Mouse (Mus musculus): ENCODE measurements around the gene Gphn. TPM values are rescaled to one million over a fixed set of nuclear protein-coding genes. Genes with fewer than 3 reads are reported as not detected.
"Not testable (repeated sequence)": the region's sequence is repeated elsewhere in the genome, so short reads cannot be mapped to it uniquely, and the experiment has no call there.

The Gphn gene
- polyA plus RNA-seq, 1 experiment from 2014 or later = 39.5 TPM

DNA sequence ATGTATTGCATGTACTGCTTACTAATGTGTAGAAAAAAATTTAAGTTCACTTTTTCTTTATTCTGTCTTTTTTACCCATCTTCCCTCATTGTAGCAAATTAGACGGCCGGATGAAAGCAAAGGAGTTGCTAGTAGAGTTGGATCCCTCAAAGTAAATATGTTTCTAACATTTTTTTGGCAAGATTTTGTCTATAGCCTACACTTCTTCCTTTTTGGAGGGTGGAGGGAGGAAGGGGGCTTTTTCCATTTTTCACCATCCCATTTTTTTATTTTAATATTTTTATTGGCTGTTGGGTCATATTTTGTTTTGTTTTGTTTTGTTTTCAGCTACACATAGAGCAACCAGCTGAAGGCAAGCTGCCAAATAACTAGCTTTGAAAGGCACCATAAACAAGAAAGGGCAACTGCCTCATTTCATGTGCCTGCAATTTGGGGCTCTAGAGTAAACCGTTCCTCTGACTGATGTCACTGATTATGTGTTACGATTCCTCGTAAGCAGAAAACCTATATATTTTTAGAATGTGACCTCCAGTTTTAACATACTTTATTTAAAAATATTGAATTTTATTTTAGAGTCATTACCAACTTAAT is 296.7 kb downstream of the Gphn start:
- WGBS = 83% methylated on average over 5 of the region's 5 CpGs
- H3K4me1 ChIP-seq (ENCODE audit: control insufficient read depth, insufficient read depth, low read length) = no peaks in the 10 kb centered on the region
- DNase-seq (ENCODE audit: low spot score) = peak; percentile 19

DNA sequence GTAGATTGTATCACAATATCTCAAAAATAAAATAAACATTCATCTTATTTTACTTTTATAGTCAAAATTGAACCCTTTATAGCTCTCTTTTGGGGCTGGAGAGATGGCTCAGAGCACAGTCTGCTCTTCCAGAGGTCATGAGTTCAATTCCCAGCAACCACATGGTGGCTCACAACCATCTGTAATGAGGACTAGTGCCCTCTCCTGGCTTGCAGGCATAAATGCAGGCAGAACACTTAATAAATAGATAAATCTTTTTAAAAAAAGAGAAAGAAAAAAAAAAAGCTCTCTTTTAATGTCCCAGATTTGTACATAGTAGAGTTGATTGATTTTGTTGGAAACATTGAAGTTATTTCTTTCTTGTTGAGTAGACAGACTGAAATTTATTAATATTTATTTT is 311.4 kb downstream of the Gphn start:
- not testable (repeated sequence) for ATAC-seq; H3K36me3 ChIP-seq (ENCODE audit: control insufficient read depth, insufficient read depth, low read length); H3K9ac ChIP-seq (ENCODE audit: low read length); H3K4me1 ChIP-seq (ENCODE audit: control insufficient read depth, insufficient read depth, low read length); H3K9me3 ChIP-seq (replicated peaks; ENCODE audit: control insufficient read depth, low read length); H3K27ac ChIP-seq (ENCODE audit: low read depth, low read length); H3K27me3 ChIP-seq (replicated peaks; ENCODE audit: control insufficient read depth, insufficient read depth, low read length); H3K4me2 ChIP-seq (ENCODE audit: low read length); H3K4me3 ChIP-seq (ENCODE audit: low read depth, low read length); DNase-seq (ENCODE audit: low spot score)

More for the DNA sequence above, 296.7 kb downstream of the Gphn start:
- no peak overlapping the region for H3K4me2 ChIP-seq (ENCODE audit: low read length)
- ATAC-seq = no peak
- H3K9ac ChIP-seq (ENCODE audit: low read length) = no peak overlapping the region
- no peaks in the 10 kb centered on the region for H3K27me3 ChIP-seq (replicated peaks; ENCODE audit: control insufficient read depth, insufficient read depth, low read length)
- H3K9me3 ChIP-seq (replicated peaks; ENCODE audit: control insufficient read depth, low read length) = no peaks in the 10 kb centered on the region
- H3K36me3 ChIP-seq (ENCODE audit: control insufficient read depth, insufficient read depth, low read length) = no peaks in the 10 kb centered on the region
- H3K27ac ChIP-seq (ENCODE audit: low read depth, low read length) = no peak overlapping the region
- H3K4me3 ChIP-seq (ENCODE audit: low read depth, low read length) = no peak overlapping the region

- Histone ChIP-seq H3K4me1 (ENCODE audit: control insufficient read depth, insufficient read depth, low read length) (no peaks in the 10 kb centered on the region), H3K4me2 (ENCODE audit: low read length) (no peak overlapping the region), H3K36me3 (ENCODE audit: control insufficient read depth, insufficient read depth, low read length) (no peaks in the 10 kb centered on the region), H3K9ac (ENCODE audit: low read length) (no peak overlapping the region), H3K4me3 (ENCODE audit: low read depth, low read length) (no peak overlapping the region), H3K27me3 (replicated peaks; ENCODE audit: control insufficient read depth, insufficient read depth, low read length) (no peaks in the 10 kb centered on the region), H3K9me3 (replicated peaks; ENCODE audit: control insufficient read depth, low read length) (no peaks in the 10 kb centered on the region), H3K27ac (ENCODE audit: low read depth, low read length) (no peak overlapping the region)
- ATAC-seq = no peak
- WGBS = 94% methylated on average over 2 of the region's 2 CpGs
- DNase-seq (ENCODE audit: low spot score) = no peak
These were observed 324.7 kb downstream of the Gphn start for GRCm38 (mm10) chr12:78550913-78551312.

DNA sequence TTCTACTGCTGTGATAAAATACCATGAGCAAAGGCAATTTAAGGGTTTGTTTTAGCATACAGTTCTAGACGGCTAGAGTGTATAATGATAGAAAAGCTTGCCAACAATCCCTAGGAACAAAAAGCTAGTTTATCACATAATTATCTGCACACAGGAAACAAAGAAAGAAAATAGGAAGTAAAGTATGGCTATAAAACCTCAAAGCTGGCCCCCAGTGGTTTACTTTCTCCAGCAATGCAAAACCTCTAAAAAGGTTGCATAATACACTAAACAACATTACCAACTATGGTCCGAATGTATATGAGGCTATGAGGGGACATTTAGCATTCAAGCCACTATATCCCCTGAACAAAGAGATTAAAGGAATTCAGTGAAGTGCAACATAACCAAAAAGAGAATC is 405.6 kb downstream of the Gphn start:
- Histone ChIP-seq H3K4me3 (ENCODE audit: low read depth, low read length) (no peak overlapping the region), H3K9ac (ENCODE audit: low read length) (no peak overlapping the region), H3K36me3 (ENCODE audit: control insufficient read depth, insufficient read depth, low read length) (no peaks in the 10 kb centered on the region), H3K4me1 (ENCODE audit: control insufficient read depth, insufficient read depth, low read length) (no peaks in the 10 kb centered on the region), H3K9me3 (replicated peaks; ENCODE audit: control insufficient read depth, low read length) (no peaks in the 10 kb centered on the region), H3K27ac (ENCODE audit: low read depth, low read length) (no peak overlapping the region), H3K4me2 (ENCODE audit: low read length) (no peak overlapping the region), H3K27me3 (replicated peaks; ENCODE audit: control insufficient read depth, insufficient read depth, low read length) (no peaks in the 10 kb centered on the region)
- DNase-seq (ENCODE audit: low spot score) (no peak), ATAC-seq (no peak)
- WGBS = 60% methylated on average over 2 of the region's 2 CpGs

DNA sequence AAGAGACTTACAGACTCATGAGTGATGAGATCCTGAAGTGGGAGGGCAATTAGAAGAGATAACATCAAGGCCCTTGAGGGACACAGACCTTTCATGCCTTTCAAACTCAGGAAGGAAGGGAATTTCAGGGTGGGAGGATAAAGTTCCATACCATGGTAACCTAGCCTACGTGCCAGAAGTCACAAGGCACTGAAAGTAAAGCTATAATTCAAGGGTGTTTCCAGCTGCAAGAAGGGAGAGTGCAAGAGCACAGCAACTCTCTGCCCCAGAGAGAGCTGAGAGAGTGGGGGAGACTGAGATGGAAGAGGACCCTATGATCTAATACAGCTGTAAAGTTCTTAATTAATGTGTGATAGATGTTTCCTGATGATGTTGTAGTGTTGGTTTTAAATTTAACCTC is 413.3 kb downstream of the Gphn start:
- Histone ChIP-seq H3K4me1 (ENCODE audit: control insufficient read depth, insufficient read depth, low read length) (no peaks in the 10 kb centered on the region), H3K36me3 (ENCODE audit: control insufficient read depth, insufficient read depth, low read length) (no peaks in the 10 kb centered on the region), H3K27me3 (replicated peaks; ENCODE audit: control insufficient read depth, insufficient read depth, low read length) (no peaks in the 10 kb centered on the region), H3K9ac (ENCODE audit: low read length) (no peak overlapping the region), H3K27ac (ENCODE audit: low read depth, low read length) (no peak overlapping the region), H3K4me2 (ENCODE audit: low read length) (no peak overlapping the region), H3K9me3 (replicated peaks; ENCODE audit: control insufficient read depth, low read length) (no peaks in the 10 kb centered on the region), H3K4me3 (ENCODE audit: low read depth, low read length) (no peak overlapping the region)
- WGBS = 51% methylated on average over 1 of the region's 1 CpGs
- ATAC-seq (no peak), DNase-seq (ENCODE audit: low spot score) (no peak)

DNA sequence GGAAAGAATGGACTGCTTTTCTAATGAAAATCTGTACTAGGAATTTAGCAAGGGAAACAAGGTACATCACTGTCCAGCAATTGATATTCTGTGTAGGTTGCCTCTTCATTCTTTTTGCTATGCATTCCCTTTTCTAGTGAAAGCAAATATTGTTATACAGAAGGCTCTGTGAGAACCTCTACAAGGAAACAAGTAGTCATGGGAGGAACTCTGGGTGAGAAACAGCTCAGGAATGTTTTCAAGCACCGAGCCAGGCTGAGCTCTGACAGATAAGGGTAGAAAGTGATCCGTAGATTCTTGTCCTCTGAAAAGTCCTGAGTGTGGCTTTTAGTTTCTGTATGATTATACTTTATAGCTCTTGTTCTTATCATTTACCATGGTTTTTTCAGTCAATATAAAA is 413.9 kb downstream of the Gphn start:
- WGBS = 66% methylated on average over 2 of the region's 2 CpGs
- H3K9ac ChIP-seq (ENCODE audit: low read length) = no peak overlapping the region
- H3K27me3 ChIP-seq (replicated peaks; ENCODE audit: control insufficient read depth, insufficient read depth, low read length) = no peaks in the 10 kb centered on the region
- H3K27ac ChIP-seq (ENCODE audit: low read depth, low read length) = no peak overlapping the region
- no peaks in the 10 kb centered on the region for H3K36me3 ChIP-seq (ENCODE audit: control insufficient read depth, insufficient read depth, low read length)
- H3K9me3 ChIP-seq (replicated peaks; ENCODE audit: control insufficient read depth, low read length) = no peaks in the 10 kb centered on the region
- ATAC-seq (no peak), DNase-seq (ENCODE audit: low spot score) (no peak)
- H3K4me3 ChIP-seq (ENCODE audit: low read depth, low read length) = no peak overlapping the region
- H3K4me1 ChIP-seq (ENCODE audit: control insufficient read depth, insufficient read depth, low read length) = no peaks in the 10 kb centered on the region
- H3K4me2 ChIP-seq (ENCODE audit: low read length) = no peak overlapping the region

DNA sequence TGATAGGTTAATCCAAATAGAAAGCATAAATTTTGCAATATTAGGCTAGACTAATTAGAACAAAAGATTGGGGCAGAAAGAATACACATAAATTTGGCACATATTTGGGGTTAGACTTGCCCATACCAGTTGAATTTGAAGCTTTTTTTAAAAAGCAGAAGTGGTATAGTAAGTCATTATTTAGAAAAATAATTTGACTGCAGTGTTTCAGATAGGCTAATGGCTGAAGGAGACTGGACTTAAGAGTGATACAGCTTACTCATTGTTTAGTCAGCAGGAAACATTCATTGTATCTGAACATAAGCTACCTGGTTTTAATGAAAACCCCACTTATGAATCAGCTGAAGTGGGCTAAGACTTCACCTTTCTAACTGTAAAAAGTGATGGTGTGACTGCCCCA is 415.0 kb downstream of the Gphn start:
- Histone ChIP-seq H3K27ac (ENCODE audit: low read depth, low read length) (no peak overlapping the region), H3K27me3 (replicated peaks; ENCODE audit: control insufficient read depth, insufficient read depth, low read length) (no peaks in the 10 kb centered on the region), H3K9me3 (replicated peaks; ENCODE audit: control insufficient read depth, low read length) (no peaks in the 10 kb centered on the region), H3K4me2 (ENCODE audit: low read length) (no peak overlapping the region), H3K36me3 (ENCODE audit: control insufficient read depth, insufficient read depth, low read length) (no peaks in the 10 kb centered on the region), H3K4me1 (ENCODE audit: control insufficient read depth, insufficient read depth, low read length) (no peaks in the 10 kb centered on the region), H3K9ac (ENCODE audit: low read length) (no peak overlapping the region), H3K4me3 (ENCODE audit: low read depth, low read length) (no peak overlapping the region)
- DNase-seq (ENCODE audit: low spot score) (no peak), ATAC-seq (no peak)

DNA sequence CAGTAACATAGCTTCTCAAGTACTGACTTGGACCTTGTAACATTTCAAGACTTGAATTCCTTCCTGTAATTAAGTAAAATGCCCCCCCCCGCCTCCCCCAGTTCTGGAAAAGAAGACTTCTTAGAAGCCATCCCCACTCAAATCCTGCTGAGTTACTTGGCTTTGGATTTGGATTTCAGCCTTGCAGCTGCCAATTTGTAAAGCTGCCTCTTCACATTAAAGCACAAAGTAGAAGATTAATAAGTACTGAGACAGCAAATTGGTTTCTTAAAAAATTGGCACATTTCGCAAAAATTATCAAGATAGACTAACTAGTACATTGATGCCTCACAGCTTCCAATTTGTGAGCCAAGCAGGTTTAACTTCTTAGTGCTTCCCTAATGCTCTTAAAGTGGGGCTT is 417.5 kb downstream of the Gphn start:
- Histone ChIP-seq H3K4me3 (ENCODE audit: low read depth, low read length) (no peak overlapping the region), H3K27ac (ENCODE audit: low read depth, low read length) (no peak overlapping the region), H3K36me3 (ENCODE audit: control insufficient read depth, insufficient read depth, low read length) (no peaks in the 10 kb centered on the region), H3K4me2 (ENCODE audit: low read length) (no peak overlapping the region), H3K27me3 (replicated peaks; ENCODE audit: control insufficient read depth, insufficient read depth, low read length) (no peaks in the 10 kb centered on the region), H3K9ac (ENCODE audit: low read length) (no peak overlapping the region), H3K4me1 (ENCODE audit: control insufficient read depth, insufficient read depth, low read length) (no peaks in the 10 kb centered on the region), H3K9me3 (replicated peaks; ENCODE audit: control insufficient read depth, low read length) (no peaks in the 10 kb centered on the region)
- DNase-seq (ENCODE audit: low spot score) (peak; percentile 65), ATAC-seq (no peak)
- 51% methylated on average over 2 of the region's 2 CpGs for WGBS

GRCm38 (mm10) chr12:78645282-78645681 is 419.1 kb downstream of the Gphn start:
- WGBS = 92% methylated on average over 1 of the region's 1 CpGs
- H3K9ac ChIP-seq (ENCODE audit: low read length) = no peak overlapping the region
- no peak for ATAC-seq

More at GRCm38 (mm10) chr12:78645282-78645681, 419.1 kb downstream of the Gphn start:
- Histone ChIP-seq H3K9me3 (replicated peaks; ENCODE audit: control insufficient read depth, low read length) (no peaks in the 10 kb centered on the region), H3K4me2 (ENCODE audit: low read length) (no peak overlapping the region), H3K4me3 (ENCODE audit: low read depth, low read length) (no peak overlapping the region), H3K27ac (ENCODE audit: low read depth, low read length) (no peak overlapping the region), H3K36me3 (ENCODE audit: control insufficient read depth, insufficient read depth, low read length) (no peaks in the 10 kb centered on the region), H3K4me1 (ENCODE audit: control insufficient read depth, insufficient read depth, low read length) (no peaks in the 10 kb centered on the region), H3K27me3 (replicated peaks; ENCODE audit: control insufficient read depth, insufficient read depth, low read length) (no peaks in the 10 kb centered on the region)
- DNase-seq (ENCODE audit: low spot score) = no peak

All from forebrain, embryonic 14.5 days (tissue).